Mouse (Mus musculus): Measurements from ENCODE around the gene Src.

- TF ChIP-seq CTCF (IDR thresholded peaks at IDR 0.05; ENCODE audit: borderline replicate concordance, extremely low read depth, insufficient read depth, insufficient read length) (no peak), POLR2A (IDR thresholded peaks at IDR 0.05; ENCODE audit: borderline replicate concordance, extremely low read depth, insufficient read depth, insufficient read length, poor library complexity, severe bottlenecking) (no peak)
Observed at GRCm38 (mm10) chr2:157395371-157395770, 22.9 kb upstream of the Src start.
